Mouse (Mus musculus) CD4-positive helper T cell, adult 2 months (primary cell): Measurements from ENCODE around the gene Snn.

Experiments
- DNase-seq: peaks from one replicate; pipeline ENCODE4 v3.0.0-alpha.2; 2012; ENCODE audit warnings: low read depth, missing footprints, low spot score

Snn gene

GRCm38 (mm10) chr16:11060645-11061044, at the start of gene Snn:
Gene Snn (plus strand): TSS chr16:11060945.
- DNase-seq, result no peak

- no peak for DNase-seq
Measured at GRCm38 (mm10) chr16:11011206-11011605, 49.5 kb upstream of the Snn start.

GRCm38 (mm10) chr16:11011939-11012338, 48.8 kb upstream of the Snn start:
- DNase-seq, result no peak

GRCm38 (mm10) chr16:11012571-11013463, 47.9 kb upstream of the Snn start:
- DNase-seq, result peak; percentile 84

GRCm38 (mm10) chr16:11013464-11014147, 47.1 kb upstream of the Snn start:
- peak; percentile 55 for DNase-seq

GRCm38 (mm10) chr16:11014407-11014806, 46.3 kb upstream of the Snn start:
- DNase-seq, result peak; percentile 30

GRCm38 (mm10) chr16:11016353-11016752, 44.4 kb upstream of the Snn start:
- DNase-seq, result no peak

- no peak for DNase-seq
Measured at GRCm38 (mm10) chr16:11017807-11018595, 42.7 kb upstream of the Snn start.

GRCm38 (mm10) chr16:11021403-11022112, 39.2 kb upstream of the Snn start:
- no peak for DNase-seq

- no peak for DNase-seq
Measured at GRCm38 (mm10) chr16:11022113-11022489, 38.6 kb upstream of the Snn start.

GRCm38 (mm10) chr16:11023618-11024017, 37.1 kb upstream of the Snn start:
- DNase-seq, result no peak

GRCm38 (mm10) chr16:11024841-11025240, 35.9 kb upstream of the Snn start:
- DNase-seq, result no peak

GRCm38 (mm10) chr16:11028206-11028605, 32.5 kb upstream of the Snn start:
- DNase-seq, result no peak

- DNase-seq, result no peak
Measured at GRCm38 (mm10) chr16:11030844-11031243, 29.9 kb upstream of the Snn start.

GRCm38 (mm10) chr16:11031320-11031719, 29.4 kb upstream of the Snn start:
- no peak for DNase-seq

GRCm38 (mm10) chr16:11034193-11034803, 26.4 kb upstream of the Snn start:
- DNase-seq, result peak; percentile 82

GRCm38 (mm10) chr16:11035273-11035672, 25.5 kb upstream of the Snn start:
- no peak for DNase-seq

GRCm38 (mm10) chr16:11035790-11036431, 24.8 kb upstream of the Snn start:
- peak; percentile 70 for DNase-seq

GRCm38 (mm10) chr16:11040603-11041002, 20.1 kb upstream of the Snn start:
- DNase-seq, result no peak

GRCm38 (mm10) chr16:11043239-11043638, 17.5 kb upstream of the Snn start:
- no peak for DNase-seq
